Mouse (Mus musculus) left cerebral cortex, adult 8-10 months (tissue): ENCODE measurements around the gene Bcl2l14. TPM values are rescaled to one million over a fixed set of nuclear protein-coding genes. Genes with fewer than 3 reads are reported as not detected.
A peak's percentile ranks its signal among the peaks of the same experiment; 100 is the strongest.

Source experiments
- DNase-seq, 2 experiments: peaks; one replicate each; pipeline ENCODE4 v3.0.0; 2022; ENCODE audit warnings: low spot score in 2 of 2
- total RNA-seq, 4 experiments: library from RNA; stranded (reverse); gene quantifications; 2 replicates each; pipeline ENCODE4 v1.2.4; 2022

The Bcl2l14 gene
- total RNA-seq, 4 experiments from 2014 or later = not detected

DNA sequence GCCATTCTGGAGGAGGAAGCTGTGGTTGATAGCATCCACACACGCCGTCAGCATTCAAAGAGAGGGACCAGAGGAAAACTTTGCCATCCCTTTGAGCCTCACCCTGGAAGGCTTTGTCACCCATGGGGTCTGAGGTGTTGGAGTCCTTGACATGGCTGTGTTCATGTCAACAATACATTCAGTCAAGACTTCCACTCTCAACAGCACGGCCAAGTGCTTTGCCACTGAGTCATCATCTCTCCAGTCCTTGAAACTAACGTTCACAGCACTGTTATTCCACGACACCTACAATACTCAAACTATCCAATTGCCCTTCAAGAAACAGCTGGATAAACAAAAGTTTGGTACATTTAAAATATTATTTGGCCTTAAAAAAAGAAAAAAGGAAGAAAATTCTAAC, 46.1 kb downstream of the Bcl2l14 start:
- DNase-seq = no peak

DNA sequence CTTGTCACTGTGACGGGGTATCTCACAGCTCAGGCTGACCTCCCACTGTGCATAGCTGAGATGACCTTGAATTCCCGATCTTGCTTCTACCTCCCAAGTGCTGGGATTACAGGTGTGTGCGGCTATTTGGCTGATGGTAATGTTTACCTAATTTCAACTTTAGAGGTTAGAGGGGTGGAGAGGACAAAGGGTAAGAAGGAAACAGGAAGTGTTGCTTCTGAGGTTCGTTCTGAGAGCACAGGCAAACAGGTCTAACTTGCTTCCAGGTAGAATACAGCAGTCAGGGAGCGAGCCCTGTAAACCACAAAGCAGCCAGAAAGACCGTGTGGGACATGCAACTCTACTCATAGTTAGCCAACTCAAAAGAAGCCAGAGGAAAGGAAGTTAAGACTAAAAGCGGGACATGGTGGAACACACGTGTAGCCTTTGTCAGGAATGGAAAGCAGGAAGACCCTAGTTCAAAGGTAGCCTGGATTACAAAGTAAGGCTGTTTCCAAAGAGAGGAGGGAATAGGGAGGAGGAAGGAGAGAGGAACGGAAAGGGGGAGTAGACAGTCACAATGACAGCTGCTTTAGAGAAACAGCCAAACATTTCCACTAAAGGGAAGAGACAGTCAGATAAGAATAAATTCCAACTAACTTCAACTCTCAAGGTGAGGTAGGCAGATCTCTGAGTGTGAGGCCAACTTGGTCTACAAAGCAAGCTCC, 47.2 kb downstream of the Bcl2l14 start:
- DNase-seq = no peak

GRCm38 (mm10) chr6:134443925-134444324, 47.8 kb downstream of the Bcl2l14 start:
- DNase-seq = no peak

- DNase-seq = no peak
Observed at GRCm38 (mm10) chr6:134448451-134448850, 52.3 kb downstream of the Bcl2l14 start.

DNA sequence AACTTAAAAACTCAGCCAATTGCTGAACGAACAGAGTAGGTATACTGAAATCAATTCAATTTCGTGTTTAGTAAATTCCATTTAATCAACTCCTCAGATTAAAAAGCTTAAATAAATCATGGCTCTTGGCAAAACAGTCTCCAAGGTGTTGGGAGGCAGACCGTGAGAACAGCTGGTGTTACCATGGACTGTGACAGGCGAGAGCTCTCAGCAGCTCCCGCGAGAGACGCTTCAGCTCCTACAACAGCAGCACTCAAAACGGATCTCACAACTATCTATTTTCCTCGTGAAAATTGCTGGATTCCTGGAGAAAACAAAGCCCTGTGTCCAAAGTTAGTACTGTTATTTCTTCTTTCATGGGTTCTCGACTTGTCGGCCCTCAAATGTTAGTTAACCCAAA, 53.8 kb downstream of the Bcl2l14 start:
- peak in 1 of 2 experiments; percentile 43 for DNase-seq

- peak in 1 of 2 experiments; percentile 45 for DNase-seq
Observed at GRCm38 (mm10) chr6:134450661-134451119, 54.6 kb downstream of the Bcl2l14 start.

- no peak for DNase-seq
Observed at GRCm38 (mm10) chr6:134454093-134454492, 58.0 kb downstream of the Bcl2l14 start.

DNA sequence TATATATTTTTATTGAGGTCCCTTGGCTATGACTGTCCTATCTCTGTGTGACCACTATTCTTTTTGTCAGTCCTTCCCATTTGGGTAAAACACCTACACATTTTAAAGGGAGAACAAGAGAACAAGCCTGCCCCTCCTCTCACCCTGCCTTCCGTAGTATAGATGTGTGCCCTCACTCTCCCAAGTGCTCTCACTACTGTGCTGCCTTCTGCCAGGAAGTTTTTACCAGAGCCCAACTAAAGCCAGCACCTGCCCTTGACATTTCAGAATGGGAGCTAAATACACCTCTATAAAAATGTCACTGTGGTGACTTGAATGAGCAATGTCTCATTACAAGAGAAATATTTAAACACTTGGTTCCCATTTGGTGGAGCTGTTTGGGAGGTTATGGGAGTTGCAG, 62.3 kb downstream of the Bcl2l14 start:
- no peak for DNase-seq

DNA sequence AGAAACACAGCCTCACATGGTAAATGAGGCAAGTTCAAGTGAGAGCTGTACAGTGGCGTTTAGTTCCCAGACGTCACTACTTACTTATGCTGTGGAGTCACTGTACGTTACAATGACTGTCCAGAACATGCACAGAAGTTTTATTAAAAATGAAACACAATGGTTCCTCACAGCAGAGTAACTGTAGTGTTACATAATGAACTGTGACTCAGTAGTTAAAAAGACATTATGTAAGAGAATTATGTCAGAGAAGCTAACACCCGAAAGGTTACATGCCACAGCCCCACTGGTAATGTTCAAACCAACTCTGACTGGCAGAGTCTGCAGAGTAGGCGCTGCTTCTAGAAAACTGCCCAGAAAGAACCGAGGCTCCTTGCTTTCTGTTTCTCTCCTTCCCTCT, 65.1 kb downstream of the Bcl2l14 start:
- DNase-seq = no peak

- DNase-seq = no peak
Observed at GRCm38 (mm10) chr6:134466671-134467229, 70.6 kb downstream of the Bcl2l14 start.

GRCm38 (mm10) chr6:134469297-134469696, 73.2 kb downstream of the Bcl2l14 start:
- DNase-seq = no peak

DNA sequence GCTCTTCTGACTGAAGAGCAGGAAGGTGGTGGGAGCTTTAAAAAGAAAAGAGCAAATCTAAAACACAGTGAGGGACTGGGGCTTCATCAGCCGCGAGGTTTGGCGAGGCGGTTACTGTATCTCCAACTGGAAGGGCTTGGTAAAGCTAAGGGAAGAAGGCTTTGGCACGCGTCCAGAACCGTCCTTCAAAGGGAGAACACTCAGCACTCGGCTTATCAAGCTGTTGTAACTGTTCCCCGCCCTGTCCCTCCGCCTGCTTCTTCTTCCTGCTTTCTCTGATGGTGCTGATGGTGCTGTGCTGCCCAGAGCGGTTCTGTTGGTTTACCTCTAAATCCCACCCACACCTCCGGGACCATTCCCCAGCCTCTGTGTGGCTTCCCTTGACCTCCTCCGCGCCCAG, 74.7 kb downstream of the Bcl2l14 start:
- DNase-seq = no peak

- DNase-seq = no peak
Observed at GRCm38 (mm10) chr6:134473143-134473561, 77.0 kb downstream of the Bcl2l14 start.

- DNase-seq = no peak
Observed at GRCm38 (mm10) chr6:134479481-134479880, 83.4 kb downstream of the Bcl2l14 start.

- no peak for DNase-seq
Observed at GRCm38 (mm10) chr6:134486318-134486717, 90.2 kb downstream of the Bcl2l14 start.

Other genes with a start within 250 kb of the Bcl2l14 start
- gene Lrp6, start 170.6 kb downstream of the Bcl2l14 start, total RNA-seq = 10 to 100 TPM; 45.9 to 47.0 (median 46.4) TPM
- 10 to 100 TPM; 13.4 to 18.7 (median 14.5) TPM for gene Mansc1, start 236.2 kb downstream of the Bcl2l14 start, total RNA-seq
- gene Borcs5, start 243.2 kb downstream of the Bcl2l14 start, total RNA-seq = 10 to 100 TPM; 36.1 to 41.5 (median 38.2) TPM